8 mouse cellular contexts compared by ENCODE assay signal in genomic region chr14:25459016-25459393, GRCm38 (mm10). TPM values are rescaled to one million over a fixed set of nuclear protein-coding genes. Genes with fewer than 3 reads are reported as not detected.
DNase-seq lines count a peak whose midpoint lies in the region; ATAC-seq lines count a peak whose summit lies in the region.

TSS of gene Zmiz1 (plus strand) at chr14:25459185.

- no peaks in the 10 kb centered on the region for H3K27me3 ChIP-seq in forebrain, embryonic 15.5 days
- H3K27me3 ChIP-seq in neural tube, embryonic 14.5 days (ENCODE audit: control insufficient read depth, insufficient read depth, low read length) = no peaks in the 10 kb centered on the region

- intact Hi-C loops in heart, postnatal 25 days (cut with DNase I) = loop anchor here (5.0 to 10.0 kb wide), 2 partner anchors 557 to 964 kb away; no protein-coding TSS in a partner anchor

- peak within 1 kb of the TSS; percentile 77 for H3K4me2 ChIP-seq in forebrain, embryonic 15.5 days (replicated peaks)
- peak within 1 kb of the TSS; percentile 92 for H3K4me2 ChIP-seq in neural tube, embryonic 14.5 days (ENCODE audit: low read depth, low read length)

- under 1% methylated on average over 42 of the region's 42 CpGs for WGBS in forebrain, embryonic 15.5 days
- WGBS in neural tube, embryonic 14.5 days = under 1% methylated on average over 42 of the region's 42 CpGs

- H3K9ac ChIP-seq in forebrain, embryonic 15.5 days (replicated peaks) = peak within 1 kb of the TSS; percentile 97
- peak within 1 kb of the TSS; percentile 88 for H3K9ac ChIP-seq in neural tube, embryonic 14.5 days (replicated peaks; ENCODE audit: low read depth, low read length)

- ATAC-seq in forebrain, embryonic 15.5 days (replicated peaks) = peak; percentile 39
- ATAC-seq in neural tube, embryonic 14.5 days (ENCODE audit: low read depth) = peak; percentile 30; the same call in 1 of the 2 replicates

- H3K9me3 ChIP-seq in forebrain, embryonic 15.5 days = no peaks in the 10 kb centered on the region
- no peaks in the 10 kb centered on the region for H3K9me3 ChIP-seq in neural tube, embryonic 14.5 days (ENCODE audit: control insufficient read depth, low read length)

- H3K36me3 ChIP-seq in forebrain, embryonic 15.5 days = no peaks in the 10 kb centered on the region
- no peaks in the 10 kb centered on the region for H3K36me3 ChIP-seq in neural tube, embryonic 14.5 days (ENCODE audit: control insufficient read depth, insufficient read depth, low read length)

- peaks cover 60% of the 10 kb centered on the region for H3K4me1 ChIP-seq in forebrain, embryonic 15.5 days
- peaks cover 37% of the 10 kb centered on the region for H3K4me1 ChIP-seq in neural tube, embryonic 14.5 days (ENCODE audit: control insufficient read depth, insufficient read depth, low read length)

- peak; percentile 73 to 80 for DNase-seq in CD8-positive naive resting alpha-beta T cell, adult 2 months (ENCODE audit: low read depth in 2 of 2, low spot score in 2 of 2)
- DNase-seq in cerebellum, adult 11 months = peak; percentile 88
- DNase-seq in heart, postnatal 25 days (ENCODE audit: low spot score) = peak; percentile 83
- peak; percentile 86 for DNase-seq in layer of hippocampus, adult 11-12 months (ENCODE audit: low spot score)
- peak; percentile 91 to 92 for DNase-seq in lung, adult 18-20 months
- DNase-seq in testis, postnatal 10 days (ENCODE audit: low spot score) = peak; percentile 91

- H3K27ac ChIP-seq in forebrain, embryonic 15.5 days (replicated peaks) = peak within 1 kb of the TSS; percentile 100
- peak within 1 kb of the TSS; percentile 95 for H3K27ac ChIP-seq in neural tube, embryonic 14.5 days (ENCODE audit: low read depth, low read length)

- H3K4me3 ChIP-seq in forebrain, embryonic 15.5 days = peak within 1 kb of the TSS; percentile 95
- H3K4me3 ChIP-seq in neural tube, embryonic 14.5 days (ENCODE audit: low read depth, low read length) = peak within 1 kb of the TSS; percentile 84

RNA-seq across cellular contexts. Expression of gene Zmiz1, which starts in this region (rescaled TPM):
- polyA plus RNA-seq in forebrain, embryonic 15.5 days (2015; fragmentation: Nextera tagmentation; extraction: Ambion mirVana) = 57.5 and 63.9 TPM in 2 replicates
- 10 to 100 TPM; 40.2 to 49.9 TPM for total RNA-seq in heart, postnatal 25 days (2021)
- 72.7 and 75.0 TPM in 2 replicates for polyA plus RNA-seq in neural tube, embryonic 14.5 days (2014; fragmentation: Nextera tagmentation; extraction: Ambion mirVana)

Comparison
In these comparisons a context has a peak if more than half of its experiments do, and no peak if none do; other contexts are left out.
1. Peak in every context shown above with its lines: DNase-seq, ATAC-seq, H3K4me3 ChIP-seq and H3K27ac ChIP-seq.